Mouse (Mus musculus): Measurements from ENCODE around the gene Dnajb12.

Gene Dnajb12

GRCm38 (mm10) chr10:59879255-59880028, at the start of gene Dnajb12:
Gene Dnajb12 (plus strand): TSS chr10:59879556.
- DNase-seq = peak; percentile 94 to 95

GRCm38 (mm10) chr10:59829886-59830285, 49.5 kb upstream of the Dnajb12 start:
- DNase-seq = no peak

- no peak for DNase-seq
Observed at GRCm38 (mm10) chr10:59831950-59832349, 47.4 kb upstream of the Dnajb12 start.

- DNase-seq = no peak
Observed at GRCm38 (mm10) chr10:59835301-59836155, 43.8 kb upstream of the Dnajb12 start.

- DNase-seq = no peak
Observed at GRCm38 (mm10) chr10:59837490-59837889, 41.9 kb upstream of the Dnajb12 start.

GRCm38 (mm10) chr10:59841434-59841833, 37.9 kb upstream of the Dnajb12 start:
- no peak for DNase-seq

- no peak for DNase-seq
Observed at GRCm38 (mm10) chr10:59843125-59843524, 36.2 kb upstream of the Dnajb12 start.

GRCm38 (mm10) chr10:59844686-59845085, 34.7 kb upstream of the Dnajb12 start:
- no peak for DNase-seq

- DNase-seq = no peak
Observed at GRCm38 (mm10) chr10:59846416-59846815, 32.9 kb upstream of the Dnajb12 start.

GRCm38 (mm10) chr10:59848079-59848877, 31.1 kb upstream of the Dnajb12 start:
- no peak for DNase-seq

- no peak for DNase-seq
Observed at GRCm38 (mm10) chr10:59848953-59849352, 30.4 kb upstream of the Dnajb12 start.

GRCm38 (mm10) chr10:59849371-59849770, 30.0 kb upstream of the Dnajb12 start:
- no peak for DNase-seq

- peak; percentile 37 to 52 for DNase-seq
Observed at GRCm38 (mm10) chr10:59857157-59857556, 22.2 kb upstream of the Dnajb12 start.

GRCm38 (mm10) chr10:59860684-59861083, 18.7 kb upstream of the Dnajb12 start:
- DNase-seq = no peak

- DNase-seq = no peak
Observed at GRCm38 (mm10) chr10:59861201-59861600, 18.2 kb upstream of the Dnajb12 start.

GRCm38 (mm10) chr10:59862816-59863440, 16.4 kb upstream of the Dnajb12 start:
- DNase-seq = no peak

- DNase-seq = no peak
Observed at GRCm38 (mm10) chr10:59863620-59864019, 15.7 kb upstream of the Dnajb12 start.

- no peak for DNase-seq
Observed at GRCm38 (mm10) chr10:59864232-59864875, 15.0 kb upstream of the Dnajb12 start.

- peak; percentile 78 to 81 for DNase-seq
Observed at GRCm38 (mm10) chr10:59864884-59865726, 14.3 kb upstream of the Dnajb12 start.

GRCm38 (mm10) chr10:59868266-59868665, 11.1 kb upstream of the Dnajb12 start:
- no peak for DNase-seq

- DNase-seq = no peak
Observed at GRCm38 (mm10) chr10:59870038-59870437, 9.3 kb upstream of the Dnajb12 start.
